Mouse (Mus musculus): ENCODE data around the gene Ncdn. TPM values are rescaled to one million over a fixed set of nuclear protein-coding genes. Genes with fewer than 3 reads are reported as not detected.

The Ncdn gene
- total RNA-seq, 2 experiments from 2014 or later: 11.7 to 14.3 TPM

DNA sequence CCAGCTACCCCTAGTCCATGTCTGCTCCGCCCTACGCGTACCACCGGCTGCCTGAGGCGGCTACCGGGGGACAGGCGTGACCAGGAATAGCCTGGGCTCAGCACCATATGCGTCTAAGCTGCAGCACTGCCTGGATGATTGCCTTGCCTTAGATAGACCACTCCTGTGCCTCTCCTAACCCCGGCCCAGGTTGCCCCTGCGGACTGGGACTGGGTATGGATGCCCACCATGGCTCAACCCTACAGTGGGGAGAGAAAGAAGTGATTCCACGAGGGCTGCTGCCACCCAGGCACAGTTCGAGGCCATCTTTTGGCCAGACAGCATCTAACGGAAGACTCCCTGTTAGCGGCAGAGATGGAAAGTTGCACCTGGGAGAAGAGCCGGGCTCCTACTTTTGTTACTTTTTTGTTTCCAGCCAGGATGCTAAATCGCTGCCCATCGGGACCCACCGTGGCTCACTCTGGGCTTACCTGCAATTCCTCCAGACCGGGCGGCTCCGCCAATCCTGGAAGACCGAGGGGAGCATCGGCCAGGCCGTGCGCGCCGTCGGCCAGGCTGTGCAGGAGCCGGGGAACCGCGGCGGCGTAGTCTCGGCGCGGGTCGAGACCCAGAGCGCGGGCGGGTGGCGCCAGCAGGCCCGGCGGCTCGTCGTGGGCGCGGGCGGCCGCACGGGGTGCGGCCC is 18.4 kb downstream of the Ncdn start:
- no peak for ATAC-seq (replicated peaks; ENCODE audit: low FRiP score, low TSS enrichment, poor library complexity, severe bottlenecking)

DNA sequence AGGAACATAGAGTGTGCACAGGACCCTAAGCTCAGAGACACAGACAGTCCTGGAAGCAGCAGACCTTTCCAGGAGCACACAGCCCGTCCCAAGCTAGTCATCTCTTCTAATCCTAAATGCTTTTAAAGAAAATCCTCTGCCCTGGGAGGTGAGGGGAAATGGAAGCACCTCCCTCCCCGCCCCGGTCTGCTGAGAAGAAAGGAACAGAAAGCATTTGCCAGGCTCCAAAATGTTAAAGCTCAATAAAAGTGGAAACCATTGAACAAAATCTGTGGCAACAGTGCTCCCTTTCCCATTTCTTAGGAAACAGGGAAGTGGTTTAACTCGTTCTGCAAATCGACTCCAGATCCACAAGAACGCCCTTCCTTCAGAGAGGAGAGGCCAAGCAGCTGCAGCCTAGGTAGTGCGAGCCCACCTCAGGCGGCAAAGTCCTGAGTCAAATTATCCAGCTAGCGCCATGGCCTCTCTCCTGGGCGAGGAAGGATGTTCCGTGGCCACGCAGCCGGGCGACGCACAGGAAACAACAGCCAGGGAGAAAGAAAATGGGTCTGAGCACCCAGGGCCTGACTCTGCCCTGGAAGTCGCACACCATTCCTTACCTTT is 19.1 kb downstream of the Ncdn start:
- ATAC-seq (replicated peaks; ENCODE audit: low FRiP score, low TSS enrichment, poor library complexity, severe bottlenecking): no peak

GRCm38 (mm10) chr4:126732531-126733380 is 20.5 kb downstream of the Ncdn start:
- no peak for ATAC-seq (replicated peaks; ENCODE audit: low FRiP score, low TSS enrichment, poor library complexity, severe bottlenecking)

- no peak for ATAC-seq (replicated peaks; ENCODE audit: low FRiP score, low TSS enrichment, poor library complexity, severe bottlenecking)
These were observed 21.1 kb downstream of the Ncdn start for GRCm38 (mm10) chr4:126732111-126732510.

- ATAC-seq (replicated peaks; ENCODE audit: low FRiP score, low TSS enrichment, poor library complexity, severe bottlenecking): no peak
These were observed 45.8 kb downstream of the Ncdn start for GRCm38 (mm10) chr4:126707439-126707826.

DNA sequence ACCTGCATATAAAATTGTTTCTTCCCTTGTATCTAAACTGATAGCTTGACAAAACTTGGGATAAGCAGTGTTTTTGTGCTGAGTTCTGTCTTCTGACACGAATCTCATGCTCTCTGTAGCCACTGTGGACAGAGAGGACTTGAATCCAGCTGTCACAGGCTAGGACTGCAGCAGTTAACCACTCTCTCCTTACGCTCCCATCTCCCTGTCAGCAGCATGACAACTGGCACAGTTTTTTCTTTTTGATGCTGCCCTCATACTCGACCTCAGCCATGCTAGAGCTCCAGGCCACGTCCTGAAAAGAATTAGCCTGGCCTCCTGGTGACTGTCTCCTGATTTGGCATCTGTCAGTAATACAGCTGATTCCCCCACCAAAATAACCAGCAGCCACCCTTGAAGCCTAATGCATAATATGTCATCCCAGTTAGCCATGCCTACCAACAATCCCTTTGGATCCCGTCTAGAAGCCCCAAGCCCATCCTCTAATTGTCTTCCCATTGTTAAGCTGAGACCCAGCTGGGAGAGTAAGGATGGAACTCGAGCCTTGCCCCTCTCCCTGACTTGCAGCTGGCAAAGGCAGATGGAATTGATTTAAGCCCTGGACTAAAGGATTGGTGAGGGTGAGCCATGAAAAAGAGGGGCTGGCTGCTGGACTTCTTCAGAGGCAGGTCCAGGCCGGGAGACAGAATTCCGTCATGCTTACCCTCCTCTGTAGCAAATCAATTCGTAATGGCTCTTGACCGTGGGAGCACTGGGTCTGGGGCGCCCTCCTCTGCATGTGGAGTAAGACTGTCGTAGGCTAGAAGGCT is 46.4 kb downstream of the Ncdn start:
- ATAC-seq (replicated peaks; ENCODE audit: low FRiP score, low TSS enrichment, poor library complexity, severe bottlenecking): no peak

DNA sequence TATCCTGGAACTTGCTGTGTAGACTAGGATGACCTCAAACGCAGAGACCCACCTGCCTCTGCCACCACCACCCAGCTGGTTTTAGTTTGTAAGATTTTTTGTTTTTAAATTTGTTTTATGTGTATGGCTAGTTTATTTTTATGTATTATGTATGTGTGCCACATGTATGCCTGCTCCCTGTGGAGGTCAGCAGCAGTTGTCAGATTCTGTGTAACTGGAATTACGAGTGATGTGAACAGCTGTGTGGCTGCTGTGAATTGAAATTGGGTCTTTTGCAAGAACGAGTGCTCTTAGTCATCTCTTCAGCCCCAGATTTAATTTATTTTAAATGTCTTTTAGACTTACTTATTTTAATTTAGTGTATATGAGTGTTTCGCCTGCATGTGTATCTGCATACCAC is 56.3 kb downstream of the Ncdn start:
- no peak for ATAC-seq (replicated peaks; ENCODE audit: low FRiP score, low TSS enrichment, poor library complexity, severe bottlenecking)

Other genes starting within 250 kb of the Ncdn start
- gene Ago4, start 220.0 kb downstream of the Ncdn start, total RNA-seq (2014; fragmentation: Nextera tagmentation): 0.90 and 1.0 TPM in 2 replicates
- gene Ago4, start 220.0 kb downstream of the Ncdn start, total RNA-seq (2017): 2.0 and 3.5 TPM in 2 replicates
- 48.9 and 73.1 TPM in 2 replicates for gene Clspn, start 196.5 kb downstream of the Ncdn start, total RNA-seq (2014; fragmentation: Nextera tagmentation)
- 92.8 and 119 TPM in 2 replicates for gene Clspn, start 196.5 kb downstream of the Ncdn start, total RNA-seq (2017)
- 0.37 TPM in 1 of 2 replicates, not detected in the other for gene 5730409E04Rik, start 143.6 kb downstream of the Ncdn start, total RNA-seq (2014; fragmentation: Nextera tagmentation)
- 0.53 TPM in 1 of 2 replicates, not detected in the other for gene 5730409E04Rik, start 143.6 kb downstream of the Ncdn start, total RNA-seq (2017)
- 290 and 339 TPM in 2 replicates for gene Psmb2, start 75.8 kb downstream of the Ncdn start, total RNA-seq (2014; fragmentation: Nextera tagmentation)
- 111 and 188 TPM in 2 replicates for gene Psmb2, start 75.8 kb downstream of the Ncdn start, total RNA-seq (2017)
- gene Tfap2e, start 17.2 kb downstream of the Ncdn start, total RNA-seq (2014; fragmentation: Nextera tagmentation): not detected in 2 replicates
- not detected in 2 replicates for gene Tfap2e, start 17.2 kb downstream of the Ncdn start, total RNA-seq (2017)
- 24.1 and 25.1 TPM in 2 replicates for gene AU040320, start 106 bp upstream of the Ncdn start, total RNA-seq (2014; fragmentation: Nextera tagmentation)
- gene AU040320, start 106 bp upstream of the Ncdn start, total RNA-seq (2017): 9.7 and 20.0 TPM in 2 replicates
- 38.7 and 57.2 TPM in 2 replicates for gene Zmym4, start 214.7 kb upstream of the Ncdn start, total RNA-seq (2014; fragmentation: Nextera tagmentation)
- gene Zmym4, start 214.7 kb upstream of the Ncdn start, total RNA-seq (2017): 41.2 and 56.1 TPM in 2 replicates